Mouse (Mus musculus): ENCODE measurements at regions not wholly inside any gene's neighbourhood (a gene's known extent, or its start where the extent isn't known, plus 50 kb on each side); places are given as distances from the start of the nearest gene placed in this dataset.

DNA sequence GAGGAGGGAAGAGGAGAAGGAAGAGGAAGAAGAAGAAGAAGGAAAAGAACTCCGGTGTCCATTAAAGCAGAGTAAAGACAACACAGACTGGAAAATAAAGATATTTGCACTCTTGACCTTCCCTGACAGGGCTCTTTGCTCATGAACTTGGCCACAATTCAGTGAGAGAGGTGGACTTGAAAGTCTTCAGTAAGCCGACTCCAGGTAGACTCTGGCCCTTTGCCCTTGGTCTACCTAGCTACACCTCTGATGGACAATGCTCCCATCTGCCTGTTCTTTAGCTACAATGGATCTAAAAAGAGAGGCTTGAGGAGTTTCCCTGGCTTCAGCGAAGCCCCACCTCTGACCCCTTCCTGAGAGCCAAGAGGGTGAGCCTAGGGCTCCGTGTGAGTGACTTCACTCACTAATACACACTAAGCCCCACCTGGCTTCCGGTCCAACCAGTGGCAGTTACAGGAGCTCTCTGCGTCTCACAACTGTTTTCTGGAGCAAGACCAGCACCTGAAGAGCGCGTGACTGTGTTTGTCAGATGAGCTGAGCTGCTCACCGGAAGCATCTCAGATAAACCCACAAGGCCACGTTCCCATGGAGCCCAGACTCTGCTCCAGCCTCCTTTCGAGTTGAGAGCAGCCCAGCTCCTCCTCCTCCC is 132.4 kb downstream of the Inhbb start:
- no peak for TF ChIP-seq CTCF (IDR thresholded peaks at IDR 0.05; ENCODE audit: borderline replicate concordance, extremely low read depth, insufficient read depth, insufficient read length)
- no peak for TF ChIP-seq POLR2A (IDR thresholded peaks at IDR 0.05; ENCODE audit: borderline replicate concordance, extremely low read depth, insufficient read depth, insufficient read length, poor library complexity, severe bottlenecking)

All from brain, embryonic 14.5 days (tissue).